Mouse (Mus musculus) heart, embryonic 11.5 days (tissue): ENCODE results near the gene Ccdc3. TPM values are rescaled to one million over a fixed set of nuclear protein-coding genes. Genes with fewer than 3 reads are reported as not detected.
A peak's percentile ranks its signal among the peaks of the same experiment; 100 is the strongest.

ENCODE experiments used
- ATAC-seq: fragments of 200-750 bp; cut with Nextera tagmentation; replicated peaks from 2 replicates; pipeline ENCODE4 v1.8.0; 2017; ENCODE audit warnings: moderate library complexity; ENCODE audit not compliant: insufficient number of reproducible peaks, low FRiP score, low TSS enrichment
- H3K27ac ChIP-seq: fragments of 300-500 bp; sonication (generic); 2 replicates; pipeline ENCODE4 v1.5.1; 2014; ENCODE audit warnings: mild to moderate bottlenecking, low read depth, low read length
- H3K27me3 ChIP-seq: fragments of 300-500 bp; sonication (generic); 2 replicates; pipeline ENCODE4 v1.6.1; 2014; ENCODE audit warnings: mild to moderate bottlenecking, low read length, mixed read lengths; ENCODE audit not compliant: control insufficient read depth, insufficient read depth
- H3K36me3 ChIP-seq: fragments of 300-500 bp; sonication (generic); 2 replicates; pipeline ENCODE4 v1.6.1; 2014; ENCODE audit warnings: mild to moderate bottlenecking, low read length, moderate library complexity, mixed read lengths; ENCODE audit not compliant: control insufficient read depth, insufficient read depth
- H3K4me1 ChIP-seq: fragments of 300-500 bp; sonication (generic); 2 replicates; pipeline ENCODE4 v1.6.1; 2014; ENCODE audit warnings: low read length; ENCODE audit not compliant: control insufficient read depth, insufficient read depth
- H3K4me2 ChIP-seq: fragments of 300-500 bp; sonication (generic); 2 replicates; pipeline ENCODE4 v1.6.1; 2014; ENCODE audit warnings: mild to moderate bottlenecking, moderate library complexity
- H3K4me3 ChIP-seq: fragments of 300-500 bp; sonication (generic); 2 replicates; pipeline ENCODE4 v1.5.1; 2014; ENCODE audit warnings: low read depth, low read length
- H3K9ac ChIP-seq: fragments of 300-500 bp; sonication (generic); 2 replicates; pipeline ENCODE4 v1.6.1; 2014; ENCODE audit warnings: mild to moderate bottlenecking, low read depth, low read length, moderate library complexity
- H3K9me3 ChIP-seq: fragments of 300-500 bp; sonication (generic); replicated peaks from 2 replicates; pipeline ENCODE4 v1.6.1; 2016; ENCODE audit warnings: low read length; ENCODE audit not compliant: control insufficient read depth
- WGBS: fragments of 180-500 bp; shearing (Covaris S2); extraction: QIAGEN DNeasy Blood & Tissue Kit; methylation state at CpG from one replicate; pipeline ENCODE4 v1.1.7; 2014; ENCODE audit not compliant: insufficient replicate concordance; 5-methylcytosine and 5-hydroxymethylcytosine counted together
- polyA plus RNA-seq: library from polyadenylated mRNA; unstranded; fragments of >200 nt; fragmentation: Nextera tagmentation; extraction: Ambion mirVana; gene quantifications from 2 replicates; pipeline ENCODE4 v1.2.1, GENCODE M21; 2014

The Ccdc3 gene
- polyA plus RNA-seq, 1 experiment from 2014 or later, result 7.9 TPM

GRCm38 (mm10) chr2:5165941-5166361, 28.4 kb downstream of the Ccdc3 start:
- WGBS, result 32% methylated on average over 4 of the region's 4 CpGs
- no peak for ATAC-seq

GRCm38 (mm10) chr2:5166796-5167195, 29.2 kb downstream of the Ccdc3 start:
- no peak overlapping the region for H3K9ac ChIP-seq
- WGBS, result 80% methylated on average over 2 of the region's 2 CpGs

More at GRCm38 (mm10) chr2:5165941-5166361, 28.4 kb downstream of the Ccdc3 start:
- H3K9me3 ChIP-seq, result no peaks in the 10 kb centered on the region
- no peak overlapping the region for H3K4me2 ChIP-seq
- no peaks in the 10 kb centered on the region for H3K36me3 ChIP-seq
- H3K27ac ChIP-seq, result no peak overlapping the region
- no peak overlapping the region for H3K4me3 ChIP-seq
- no peak overlapping the region for H3K9ac ChIP-seq
- H3K4me1 ChIP-seq, result 0 out of 2 replicates have a peak, but pooled peaks cover 6% of the 10 kb centered on the region
- no peaks in the 10 kb centered on the region for H3K27me3 ChIP-seq

GRCm38 (mm10) chr2:5170815-5171214, 33.2 kb downstream of the Ccdc3 start:
- H3K4me1 ChIP-seq, result 0 out of 2 replicates have a peak, but pooled peaks cover 4% of the 10 kb centered on the region
- H3K9me3 ChIP-seq, result no peaks in the 10 kb centered on the region
- no peak for ATAC-seq
- no peaks in the 10 kb centered on the region for H3K27me3 ChIP-seq
- H3K36me3 ChIP-seq, result no peaks in the 10 kb centered on the region
- no peak overlapping the region for H3K9ac ChIP-seq
- WGBS, result 63% methylated on average over 4 of the region's 4 CpGs
- no peak overlapping the region for H3K4me2 ChIP-seq
- H3K27ac ChIP-seq, result no peak overlapping the region
- H3K4me3 ChIP-seq, result no peak overlapping the region

More at GRCm38 (mm10) chr2:5166796-5167195, 29.2 kb downstream of the Ccdc3 start:
- no peak overlapping the region for H3K27ac ChIP-seq
- H3K9me3 ChIP-seq, result no peaks in the 10 kb centered on the region
- no peaks in the 10 kb centered on the region for H3K27me3 ChIP-seq
- H3K4me3 ChIP-seq, result no peak overlapping the region
- H3K4me2 ChIP-seq, result no peak overlapping the region
- no peak for ATAC-seq
- H3K4me1 ChIP-seq, result 0 out of 2 replicates have a peak, but pooled peaks cover 6% of the 10 kb centered on the region
- H3K36me3 ChIP-seq, result no peaks in the 10 kb centered on the region

GRCm38 (mm10) chr2:5171301-5172000, 33.9 kb downstream of the Ccdc3 start:
- H3K27me3 ChIP-seq, result no peaks in the 10 kb centered on the region
- no peaks in the 10 kb centered on the region for H3K36me3 ChIP-seq
- 79% methylated on average over 5 of the region's 5 CpGs for WGBS
- no peak overlapping the region for H3K4me3 ChIP-seq
- no peak overlapping the region for H3K9ac ChIP-seq
- H3K9me3 ChIP-seq, result no peaks in the 10 kb centered on the region
- no peak overlapping the region for H3K27ac ChIP-seq
- no peak for ATAC-seq
- no peak overlapping the region for H3K4me2 ChIP-seq
- 0 out of 2 replicates have a peak, but pooled peaks cover 4% of the 10 kb centered on the region for H3K4me1 ChIP-seq

GRCm38 (mm10) chr2:5172773-5173172, 35.2 kb downstream of the Ccdc3 start:
- Histone ChIP-seq H3K27ac (no peak overlapping the region), H3K4me2 (no peak overlapping the region), H3K9ac (no peak overlapping the region), H3K27me3 (no peaks in the 10 kb centered on the region), H3K9me3 (no peaks in the 10 kb centered on the region), H3K4me1 (0 out of 2 replicates have a peak, but pooled peaks cover 4% of the 10 kb centered on the region), H3K4me3 (no peak overlapping the region), H3K36me3 (no peaks in the 10 kb centered on the region)
- 75% methylated on average over 2 of the region's 2 CpGs for WGBS
- no peak for ATAC-seq

GRCm38 (mm10) chr2:5174716-5175115, 37.1 kb downstream of the Ccdc3 start:
- Histone ChIP-seq H3K27ac (no peak overlapping the region), H3K4me1 (0 out of 2 replicates have a peak, but pooled peaks cover 4% of the 10 kb centered on the region), H3K9me3 (no peaks in the 10 kb centered on the region), H3K4me2 (no peak overlapping the region), H3K9ac (no peak overlapping the region), H3K27me3 (no peaks in the 10 kb centered on the region), H3K4me3 (no peak overlapping the region), H3K36me3 (no peaks in the 10 kb centered on the region)
- ATAC-seq, result no peak

- 0 out of 2 replicates have a peak, but pooled peaks have one; percentile 39 for ATAC-seq
- Histone ChIP-seq H3K36me3 (no peaks in the 10 kb centered on the region), H3K27me3 (no peaks in the 10 kb centered on the region), H3K9ac (no peak overlapping the region), H3K4me1 (peaks cover 6% of the 10 kb centered on the region; the same call in 1 of the 2 replicates), H3K4me3 (no peak overlapping the region), H3K4me2 (no peak overlapping the region), H3K27ac (no peak overlapping the region), H3K9me3 (no peaks in the 10 kb centered on the region)
- WGBS, result 60% methylated on average over 5 of the region's 5 CpGs
Observed at GRCm38 (mm10) chr2:5181462-5182443, 44.2 kb downstream of the Ccdc3 start.

GRCm38 (mm10) chr2:5184166-5184565, 46.6 kb downstream of the Ccdc3 start:
- no peak for ATAC-seq
- no peaks in the 10 kb centered on the region for H3K27me3 ChIP-seq
- H3K9ac ChIP-seq, result no peak overlapping the region
- no peaks in the 10 kb centered on the region for H3K36me3 ChIP-seq
- H3K4me3 ChIP-seq, result no peak overlapping the region
- H3K27ac ChIP-seq, result no peak overlapping the region
- no peak overlapping the region for H3K4me2 ChIP-seq
- peaks cover 6% of the 10 kb centered on the region; the same call in 1 of the 2 replicates for H3K4me1 ChIP-seq
- 66% methylated on average over 4 of the region's 4 CpGs for WGBS
- no peaks in the 10 kb centered on the region for H3K9me3 ChIP-seq
